Mouse (Mus musculus): Measurements from ENCODE around the gene Gmnn. TPM values are rescaled to one million over a fixed set of nuclear protein-coding genes. Genes with fewer than 3 reads are reported as not detected.
A peak's percentile ranks its signal among the peaks of the same experiment; 100 is the strongest.

The Gmnn gene
- total RNA-seq, 2 experiments from 2014 or later, result 2.6 TPM

GRCm38 (mm10) chr13:24759451-24759850, 2.3 kb downstream of the Gmnn start:
- TF ChIP-seq CTCF (IDR thresholded peaks at IDR 0.05), result no peak
- intact Hi-C loops (cut with DNase I), result no loop called here

GRCm38 (mm10) chr13:24757820-24758564, 3.7 kb downstream of the Gmnn start:
- no peak for TF ChIP-seq CTCF (IDR thresholded peaks at IDR 0.05)
- no peak for DNase-seq (ENCODE audit: extremely low spot score in 1 of 2, low spot score in 2 of 2)
- intact Hi-C loops (cut with DNase I), result no loop called here
- Histone ChIP-seq H3K27ac (no peak overlapping the region), H3K4me3 (no peak overlapping the region)

More at GRCm38 (mm10) chr13:24759451-24759850, 2.3 kb downstream of the Gmnn start:
- no peak overlapping the region for H3K27ac ChIP-seq
- no peak for DNase-seq (ENCODE audit: extremely low spot score in 1 of 2, low spot score in 2 of 2)
- H3K4me3 ChIP-seq, result no peak overlapping the region

GRCm38 (mm10) chr13:24756756-24757155, 5.0 kb downstream of the Gmnn start:
- intact Hi-C loops (cut with DNase I), result no loop called here
- DNase-seq (ENCODE audit: extremely low spot score in 1 of 2, low spot score in 2 of 2), result no peak
- Histone ChIP-seq H3K4me3 (no peak overlapping the region), H3K27ac (no peak overlapping the region)
- no peak for TF ChIP-seq CTCF (IDR thresholded peaks at IDR 0.05)

GRCm38 (mm10) chr13:24751396-24751795, 10.3 kb downstream of the Gmnn start:
- intact Hi-C loops (cut with DNase I), result no loop called here
- TF ChIP-seq CTCF (IDR thresholded peaks at IDR 0.05), result no peak
- H3K27ac ChIP-seq, result no peak overlapping the region
- DNase-seq (ENCODE audit: extremely low spot score in 1 of 2, low spot score in 2 of 2), result peak in 1 of 2 experiments; percentile 22
- H3K4me3 ChIP-seq, result no peak overlapping the region

GRCm38 (mm10) chr13:24750807-24751206, 10.9 kb downstream of the Gmnn start:
- TF ChIP-seq CTCF (IDR thresholded peaks at IDR 0.05), result no peak
- no peak for DNase-seq (ENCODE audit: extremely low spot score in 1 of 2, low spot score in 2 of 2)
- Histone ChIP-seq H3K27ac (no peak overlapping the region), H3K4me3 (no peak overlapping the region)
- intact Hi-C loops (cut with DNase I), result no loop called here

GRCm38 (mm10) chr13:24747823-24748222, 13.9 kb downstream of the Gmnn start:
- no peak overlapping the region for H3K4me3 ChIP-seq
- no peak overlapping the region for H3K27ac ChIP-seq
- DNase-seq (ENCODE audit: extremely low spot score in 1 of 2, low spot score in 2 of 2), result no peak
- no peak for TF ChIP-seq CTCF (IDR thresholded peaks at IDR 0.05)
- intact Hi-C loops (cut with DNase I), result no loop called here

- no peak within 1 kb of the TSS for H3K27ac ChIP-seq
- no peak for DNase-seq (ENCODE audit: extremely low spot score in 1 of 2, low spot score in 2 of 2)
- no peak for TF ChIP-seq CTCF (IDR thresholded peaks at IDR 0.05)
- intact Hi-C loops (cut with DNase I), result no loop called here
- no peak within 1 kb of the TSS for H3K4me3 ChIP-seq
These were observed 20.7 kb downstream of the Gmnn start, which contains the start of gene Armh2 for GRCm38 (mm10) chr13:24741028-24741427. TSS of gene Armh2 (plus strand) at chr13:24741232.

GRCm38 (mm10) chr13:24735608-24736131, 26.1 kb downstream of the Gmnn start:
- intact Hi-C loops (cut with DNase I), result no loop called here
- no peak for DNase-seq (ENCODE audit: extremely low spot score in 1 of 2, low spot score in 2 of 2)
- Histone ChIP-seq H3K4me3 (no peak overlapping the region), H3K27ac (no peak overlapping the region)
- no peak for TF ChIP-seq CTCF (IDR thresholded peaks at IDR 0.05)

- DNase-seq (ENCODE audit: extremely low spot score in 1 of 2, low spot score in 2 of 2), result no peak
- Histone ChIP-seq H3K4me3 (no peak overlapping the region), H3K27ac (no peak overlapping the region)
- no peak for TF ChIP-seq CTCF (IDR thresholded peaks at IDR 0.05)
- intact Hi-C loops (cut with DNase I), result no loop called here
These were observed 27.2 kb downstream of the Gmnn start for GRCm38 (mm10) chr13:24734502-24734901.

- DNase-seq (ENCODE audit: extremely low spot score in 1 of 2, low spot score in 2 of 2), result no peak
- Histone ChIP-seq H3K27ac (no peak overlapping the region), H3K4me3 (no peak overlapping the region)
- no peak for TF ChIP-seq CTCF (IDR thresholded peaks at IDR 0.05)
- intact Hi-C loops (cut with DNase I), result no loop called here
These were observed 32.6 kb downstream of the Gmnn start for GRCm38 (mm10) chr13:24729128-24729527.

- intact Hi-C loops (cut with DNase I), result no loop called here
- TF ChIP-seq CTCF (IDR thresholded peaks at IDR 0.05), result no peak
- Histone ChIP-seq H3K27ac (no peak overlapping the region), H3K4me3 (no peak overlapping the region)
- no peak for DNase-seq (ENCODE audit: extremely low spot score in 1 of 2, low spot score in 2 of 2)
These were observed 37.3 kb downstream of the Gmnn start for GRCm38 (mm10) chr13:24724395-24724759.

- DNase-seq (ENCODE audit: extremely low spot score in 1 of 2, low spot score in 2 of 2), result no peak
- intact Hi-C loops (cut with DNase I), result no loop called here
- TF ChIP-seq CTCF (IDR thresholded peaks at IDR 0.05), result no peak
- Histone ChIP-seq H3K27ac (no peak overlapping the region), H3K4me3 (no peak overlapping the region)
These were observed 37.9 kb downstream of the Gmnn start for GRCm38 (mm10) chr13:24723699-24724394.
